Mouse (Mus musculus) stomach, embryonic 14.5 days (tissue): ENCODE results near the gene Eme1. TPM values are rescaled to one million over a fixed set of nuclear protein-coding genes. Genes with fewer than 3 reads are reported as not detected.
"Not testable (repeated sequence)": the region's sequence is repeated elsewhere in the genome, so short reads cannot be mapped to it uniquely, and the experiment has no call there.

Source experiments
- ATAC-seq: fragments of 200-750 bp; cut with Nextera tagmentation; 2 replicates; pipeline ENCODE4 v1.8.0; 2017; ENCODE audit warnings: low read depth, moderate TSS enrichment; ENCODE audit not compliant: insufficient number of reproducible peaks, insufficient read depth, low FRiP score
- H3K27ac ChIP-seq: fragments of 300-500 bp; sonication (generic); 2 replicates; pipeline ENCODE4 v1.5.1; 2014; ENCODE audit warnings: mild to moderate bottlenecking, low read length, moderate library complexity, mixed read lengths
- H3K27me3 ChIP-seq: fragments of 300-500 bp; sonication (generic); 2 replicates; pipeline ENCODE4 v1.6.1; 2014; ENCODE audit warnings: low read length, control low read depth, mixed read lengths; ENCODE audit not compliant: control insufficient read depth, insufficient read depth
- H3K36me3 ChIP-seq: fragments of 300-500 bp; sonication (generic); 2 replicates; pipeline ENCODE4 v1.6.1; 2014; ENCODE audit warnings: mild to moderate bottlenecking, control low read depth, low read length, moderate library complexity, mixed read lengths; ENCODE audit not compliant: control insufficient read depth, insufficient read depth
- H3K4me1 ChIP-seq: fragments of 300-500 bp; sonication (generic); 2 replicates; pipeline ENCODE4 v1.6.1; 2014; ENCODE audit warnings: low read length, control low read depth, mixed read lengths; ENCODE audit not compliant: control insufficient read depth, insufficient read depth
- H3K4me2 ChIP-seq: fragments of 300-500 bp; sonication (generic); replicated peaks from 2 replicates; pipeline ENCODE4 v1.6.1; 2014; ENCODE audit warnings: low read depth, low read length, control low read depth
- H3K4me3 ChIP-seq: fragments of 300-500 bp; sonication (generic); 2 replicates; pipeline ENCODE4 v1.5.1; 2014; ENCODE audit warnings: low read depth, low read length, control low read depth
- H3K9ac ChIP-seq: fragments of 300-500 bp; sonication (generic); replicated peaks from 2 replicates; pipeline ENCODE4 v1.6.1; 2014; ENCODE audit warnings: low read depth, mild to moderate bottlenecking, control low read depth, low read length, moderate library complexity, mixed read lengths
- H3K9me3 ChIP-seq: fragments of 300-500 bp; sonication (generic); 2 replicates; pipeline ENCODE4 v1.6.1; 2016; ENCODE audit warnings: low read depth, low read length, control low read depth; ENCODE audit not compliant: control insufficient read depth
- WGBS: fragments of 180-500 bp; shearing (Covaris S2); extraction: QIAGEN DNeasy Blood & Tissue Kit; methylation state at CpG from one replicate; pipeline ENCODE4 v1.1.7; 2014; 5-methylcytosine and 5-hydroxymethylcytosine counted together
- polyA plus RNA-seq: library from polyadenylated mRNA; unstranded; fragments of >200 nt; fragmentation: Nextera tagmentation; extraction: Ambion mirVana; gene quantifications from 2 replicates; pipeline ENCODE4 v1.2.1, GENCODE M21; 2014

Gene Eme1
- polyA plus RNA-seq, 1 experiment from 2014 or later = 20.7 TPM

DNA sequence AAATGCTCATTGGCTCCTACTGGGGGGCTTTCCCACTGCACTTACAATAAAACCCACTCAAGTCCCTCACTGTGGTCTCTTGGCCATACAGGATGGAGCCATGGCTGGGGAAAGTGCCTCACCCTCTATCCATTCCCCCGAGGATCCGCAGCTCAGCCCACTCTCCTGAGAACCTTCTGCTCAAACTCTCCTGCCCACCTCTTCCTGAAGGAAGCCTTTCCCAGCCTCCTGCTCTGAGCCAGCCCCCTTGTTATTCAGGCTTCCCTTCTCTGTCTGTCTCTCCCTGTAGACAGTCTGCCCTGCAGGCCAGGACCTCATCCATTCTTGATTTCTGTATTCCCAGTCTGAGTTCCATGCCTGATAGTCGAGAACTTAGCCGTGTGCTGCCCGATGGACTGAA, 21.2 kb upstream of the Eme1 start:
- H3K4me2 ChIP-seq = peak overlapping the region; percentile 76; the same call in 1 of the 2 replicates
- H3K9ac ChIP-seq = no peak overlapping the region
- ATAC-seq = no peak
- H3K36me3 ChIP-seq = peaks cover 6% of the 10 kb centered on the region
- no peak overlapping the region for H3K27ac ChIP-seq
- no peaks in the 10 kb centered on the region for H3K27me3 ChIP-seq
- peaks cover 21% of the 10 kb centered on the region; the same call in 1 of the 2 replicates for H3K4me1 ChIP-seq
- H3K9me3 ChIP-seq = no peaks in the 10 kb centered on the region
- no peak overlapping the region for H3K4me3 ChIP-seq
- WGBS = 75% methylated on average over 5 of the region's 5 CpGs

- Histone ChIP-seq H3K9ac (no peak overlapping the region), H3K4me2 (no peak overlapping the region), H3K4me1 (no peaks in the 10 kb centered on the region), H3K4me3 (no peak overlapping the region), H3K27me3 (no peaks in the 10 kb centered on the region), H3K36me3 (peaks cover 78% of the 10 kb centered on the region), H3K27ac (no peak overlapping the region), H3K9me3 (no peaks in the 10 kb centered on the region)
- no peak for ATAC-seq
- 90% methylated on average over 6 of the region's 6 CpGs for WGBS
These were observed 11.5 kb upstream of the Eme1 start for GRCm38 (mm10) chr11:94665281-94665680.

DNA sequence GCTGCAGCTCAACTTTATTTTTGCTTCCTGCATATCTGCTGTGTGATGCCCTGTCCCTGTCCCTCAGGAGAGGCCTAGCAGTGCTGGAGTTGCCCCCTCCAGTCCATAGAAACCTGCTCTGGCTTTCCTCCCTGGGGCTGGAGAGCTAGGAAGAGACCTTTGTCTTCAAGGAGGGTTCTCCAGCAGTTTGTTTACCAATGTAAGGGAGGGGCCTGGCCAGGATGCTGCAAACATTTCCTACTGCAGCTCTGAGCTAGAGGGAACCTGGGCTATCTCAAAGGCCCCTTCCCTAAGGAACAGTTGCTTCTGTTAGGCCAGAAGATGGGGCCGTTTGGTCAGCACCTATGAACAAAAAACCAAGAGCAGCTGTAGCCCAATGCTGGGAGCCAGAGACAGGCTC, 7.6 kb upstream of the Eme1 start:
- ATAC-seq = no peak
- H3K27me3 ChIP-seq = no peaks in the 10 kb centered on the region
- no peaks in the 10 kb centered on the region for H3K9me3 ChIP-seq
- no peak overlapping the region for H3K4me3 ChIP-seq
- no peak overlapping the region for H3K27ac ChIP-seq
- H3K4me1 ChIP-seq = no peaks in the 10 kb centered on the region
- 64% methylated on average over 1 of the region's 1 CpGs for WGBS
- no peak overlapping the region for H3K4me2 ChIP-seq
- H3K36me3 ChIP-seq = peaks cover 54% of the 10 kb centered on the region
- H3K9ac ChIP-seq = no peak overlapping the region

DNA sequence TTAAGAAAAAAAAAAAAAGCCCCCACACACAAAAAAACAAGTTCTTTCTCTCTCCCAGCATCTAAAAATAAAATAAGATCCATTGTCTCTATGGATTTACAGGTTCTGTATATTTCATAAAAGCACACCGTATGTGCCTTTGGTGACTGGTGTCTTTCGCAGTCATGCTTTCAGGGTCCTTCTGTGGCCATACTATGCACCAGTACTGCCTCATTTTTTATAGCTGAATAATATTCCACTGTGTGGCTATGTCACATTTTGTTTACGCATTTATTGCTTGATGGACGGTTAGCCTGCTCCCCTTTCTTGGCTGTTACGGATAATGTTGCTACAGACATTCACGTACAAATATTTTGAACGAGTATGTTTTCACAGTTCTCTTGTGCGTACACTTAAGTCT, 791 bp downstream of the Eme1 start:
- no peaks in the 10 kb centered on the region for H3K9me3 ChIP-seq
- 45% methylated on average over 8 of the region's 8 CpGs for WGBS
- peaks cover 13% of the 10 kb centered on the region for H3K36me3 ChIP-seq
- H3K27me3 ChIP-seq = no peaks in the 10 kb centered on the region
- no peaks in the 10 kb centered on the region for H3K4me1 ChIP-seq
- no peak overlapping the region for H3K27ac ChIP-seq
- no peak for ATAC-seq
- H3K9ac ChIP-seq = 0 out of 2 replicates have a peak overlapping the region, but pooled peaks have one; percentile 45
- H3K4me3 ChIP-seq = peak overlapping the region; percentile 50
- peak overlapping the region; percentile 66 for H3K4me2 ChIP-seq

GRCm38 (mm10) chr11:94651241-94651640, 2.5 kb downstream of the Eme1 start:
- not testable (repeated sequence) for H3K9ac ChIP-seq, H3K4me3 ChIP-seq, ATAC-seq, H3K27ac ChIP-seq, H3K4me1 ChIP-seq, H3K9me3 ChIP-seq, H3K4me2 ChIP-seq, H3K27me3 ChIP-seq
- peaks cover 26% of the 10 kb centered on the region for H3K36me3 ChIP-seq
- 90% methylated on average over 5 of the region's 7 CpGs for WGBS

DNA sequence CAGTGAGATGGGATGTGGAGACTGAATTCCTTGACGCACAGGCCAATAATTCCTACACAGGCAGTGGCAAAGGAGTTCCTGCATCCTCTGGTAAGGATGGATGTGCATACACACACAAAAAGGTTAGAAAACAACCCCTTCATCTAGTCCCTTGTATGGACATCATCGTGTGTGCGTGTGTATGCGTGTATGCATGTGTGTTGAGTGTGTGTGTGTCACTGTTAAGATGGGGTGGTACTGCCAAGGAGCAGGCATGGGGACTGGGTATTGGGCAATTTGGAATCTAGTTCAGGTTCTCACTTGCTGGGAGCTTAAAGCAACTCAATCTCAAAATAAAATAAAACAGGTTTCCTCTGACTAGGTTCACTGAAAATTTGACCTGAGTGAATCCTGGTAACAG, 7.3 kb downstream of the Eme1 start:
- 91% methylated on average over 4 of the region's 4 CpGs for WGBS
- no peak overlapping the region for H3K27ac ChIP-seq
- H3K27me3 ChIP-seq = no peaks in the 10 kb centered on the region
- no peaks in the 10 kb centered on the region for H3K4me1 ChIP-seq
- no peak for ATAC-seq
- H3K4me3 ChIP-seq = no peak overlapping the region
- H3K9ac ChIP-seq = no peak overlapping the region
- H3K9me3 ChIP-seq = no peaks in the 10 kb centered on the region
- H3K36me3 ChIP-seq = peaks cover 67% of the 10 kb centered on the region
- H3K4me2 ChIP-seq = no peak overlapping the region

DNA sequence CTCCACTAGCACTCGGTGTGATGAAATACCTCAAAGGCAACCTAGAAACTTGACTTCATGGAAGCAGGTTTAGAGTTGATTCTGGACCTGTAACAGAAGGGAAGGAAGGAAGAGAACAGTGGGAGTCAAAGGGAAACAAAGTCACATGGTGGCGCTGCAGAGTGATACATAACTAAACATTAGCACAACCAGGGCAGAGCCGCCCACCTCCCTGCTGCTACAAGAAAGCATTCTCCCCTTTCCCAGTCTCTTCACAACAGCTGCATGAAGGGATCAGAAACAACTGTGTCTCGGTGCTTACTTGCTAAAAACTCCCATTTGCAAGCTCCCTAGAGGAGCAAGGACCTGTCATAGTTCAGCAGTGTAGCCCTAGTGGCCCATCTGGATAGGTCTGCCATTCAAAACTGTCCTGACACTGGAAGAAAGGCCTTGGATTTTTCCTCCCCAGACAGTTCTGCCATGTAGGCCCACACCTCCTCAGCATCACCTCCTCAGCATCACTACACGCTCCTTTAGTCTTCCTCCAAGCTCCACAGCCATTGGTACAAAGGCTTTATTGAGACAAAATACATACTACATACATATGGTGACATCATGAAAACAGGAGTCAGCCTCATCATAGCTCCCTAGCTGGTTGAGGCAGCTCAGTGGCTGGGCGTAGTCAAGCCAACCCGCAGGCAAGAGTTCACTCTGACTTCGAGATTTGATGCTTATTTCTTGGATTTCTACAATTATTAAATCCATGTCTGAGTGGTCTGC, 9.1 kb downstream of the Eme1 start:
- no peak overlapping the region for H3K9ac ChIP-seq
- no peaks in the 10 kb centered on the region for H3K27me3 ChIP-seq
- WGBS = 86% methylated on average over 8 of the region's 8 CpGs
- no peak overlapping the region for H3K27ac ChIP-seq
- no peak for ATAC-seq
- peaks cover 76% of the 10 kb centered on the region for H3K36me3 ChIP-seq
- H3K4me2 ChIP-seq = no peak overlapping the region
- no peaks in the 10 kb centered on the region for H3K9me3 ChIP-seq
- no peaks in the 10 kb centered on the region for H3K4me1 ChIP-seq
- no peak overlapping the region for H3K4me3 ChIP-seq

- no peak overlapping the region for H3K4me2 ChIP-seq
- H3K4me3 ChIP-seq = no peak overlapping the region
- H3K36me3 ChIP-seq = peaks cover 72% of the 10 kb centered on the region
- no peaks in the 10 kb centered on the region for H3K27me3 ChIP-seq
- 0 out of 2 replicates have a peak, but pooled peaks cover 6% of the 10 kb centered on the region for H3K4me1 ChIP-seq
- no peak for ATAC-seq
- 91% methylated on average over 5 of the region's 5 CpGs for WGBS
- no peaks in the 10 kb centered on the region for H3K9me3 ChIP-seq
- H3K27ac ChIP-seq = no peak overlapping the region
- no peak overlapping the region for H3K9ac ChIP-seq
These were observed 19.3 kb downstream of the Eme1 start for GRCm38 (mm10) chr11:94634431-94634830.

GRCm38 (mm10) chr11:94632988-94633387, 20.8 kb downstream of the Eme1 start:
- no peaks in the 10 kb centered on the region for H3K27me3 ChIP-seq
- no peak overlapping the region for H3K27ac ChIP-seq
- H3K4me1 ChIP-seq = 0 out of 2 replicates have a peak, but pooled peaks cover 6% of the 10 kb centered on the region
- no peaks in the 10 kb centered on the region for H3K9me3 ChIP-seq
- WGBS = 87% methylated on average over 8 of the region's 8 CpGs
- no peak overlapping the region for H3K4me3 ChIP-seq
- ATAC-seq = no peak
- no peak overlapping the region for H3K9ac ChIP-seq
- peaks cover 58% of the 10 kb centered on the region for H3K36me3 ChIP-seq
- H3K4me2 ChIP-seq = no peak overlapping the region
